Comparison of ENCODE assay signal across 8 mouse cellular contexts in genomic region chr3:88145411-88145782, GRCm38 (mm10). TPM values are rescaled to one million over a fixed set of nuclear protein-coding genes. Genes with fewer than 3 reads are reported as not detected.
DNase-seq lines count a peak whose midpoint lies in the region; ATAC-seq and TF ChIP-seq lines count a peak whose summit lies in the region.

No protein-coding gene starts in this region.

- TF ChIP-seq POLR2A in bone marrow, adult 2 months (IDR thresholded peaks at IDR 0.05; ENCODE audit: borderline replicate concordance, control insufficient read depth, low read depth, low read length): no peak

- TF ChIP-seq CTCF in bone marrow, adult 2 months (IDR thresholded peaks at IDR 0.05; ENCODE audit: control insufficient read depth, insufficient read depth, low read length): no peak
- TF ChIP-seq CTCF in forebrain, postnatal 0 days (IDR thresholded peaks at IDR 0.05; ENCODE audit: low read depth): no peak

- no peaks in the 10 kb centered on the region for H3K9me3 ChIP-seq in lung, embryonic 16.5 days (ENCODE audit: control insufficient read depth, low read length)
- H3K9me3 ChIP-seq in forebrain, postnatal 0 days (ENCODE audit: low read length): no peaks in the 10 kb centered on the region
- H3K9me3 ChIP-seq in neural tube, embryonic 14.5 days (ENCODE audit: control insufficient read depth, low read length): no peaks in the 10 kb centered on the region

- H3K27me3 ChIP-seq in lung, embryonic 16.5 days (ENCODE audit: control insufficient read depth, insufficient read depth, low read depth, low read length): no peaks in the 10 kb centered on the region
- no peaks in the 10 kb centered on the region for H3K27me3 ChIP-seq in forebrain, postnatal 0 days (ENCODE audit: insufficient read depth, low read length)
- H3K27me3 ChIP-seq in neural tube, embryonic 14.5 days (ENCODE audit: control insufficient read depth, insufficient read depth, low read length): peaks cover 3% of the 10 kb centered on the region

- ATAC-seq in lung, embryonic 16.5 days (ENCODE audit: low read depth): no peak
- no peak for ATAC-seq in forebrain, postnatal 0 days
- ATAC-seq in neural tube, embryonic 14.5 days (ENCODE audit: low read depth): no peak

- H3K36me3 ChIP-seq in lung, embryonic 16.5 days (ENCODE audit: control insufficient read depth, insufficient read depth, low read length): no peaks in the 10 kb centered on the region
- H3K36me3 ChIP-seq in forebrain, postnatal 0 days (ENCODE audit: insufficient read depth): peaks cover 4% of the 10 kb centered on the region; the same call in 1 of the 2 replicates
- no peaks in the 10 kb centered on the region for H3K36me3 ChIP-seq in neural tube, embryonic 14.5 days (ENCODE audit: control insufficient read depth, insufficient read depth, low read length)

- DNase-seq in lung, postnatal 36 days: no peak
- no peak for DNase-seq in forebrain, postnatal 0 days
- peak; percentile 52 for DNase-seq in induced T-regulatory cell, adult 2 months (ENCODE audit: low read depth)
- DNase-seq in embryo, embryonic 10 days (ENCODE audit: low spot score): no peak
- DNase-seq in urinary bladder, postnatal 4 days (ENCODE audit: low spot score in 2 of 2): no peak

- H3K27ac ChIP-seq in lung, embryonic 16.5 days (ENCODE audit: low read length): no peak overlapping the region
- peak overlapping the region; percentile 76 for H3K27ac ChIP-seq in bone marrow, adult 2 months (ENCODE audit: control insufficient read depth, insufficient read depth, low read depth, low read length, poor library complexity)
- peak overlapping the region; percentile 15; the same call in 1 of the 2 replicates for H3K27ac ChIP-seq in forebrain, postnatal 0 days (ENCODE audit: low read depth, low read length)
- H3K27ac ChIP-seq in neural tube, embryonic 14.5 days (ENCODE audit: low read depth, low read length): no peak overlapping the region

- H3K4me3 ChIP-seq in lung, embryonic 16.5 days (ENCODE audit: low read length): no peak overlapping the region
- peak overlapping the region; percentile 30 for H3K4me3 ChIP-seq in bone marrow, adult 2 months (replicated peaks; ENCODE audit: control insufficient read depth, low read depth, low read length)
- no peak overlapping the region for H3K4me3 ChIP-seq in forebrain, postnatal 0 days (ENCODE audit: low read depth, low read length)
- no peak overlapping the region for H3K4me3 ChIP-seq in neural tube, embryonic 14.5 days (ENCODE audit: low read depth, low read length)

- peak overlapping the region; percentile 71; the same call in 1 of the 2 replicates for H3K4me2 ChIP-seq in lung, embryonic 16.5 days (ENCODE audit: low read depth, low read length)
- H3K4me2 ChIP-seq in forebrain, postnatal 0 days (ENCODE audit: low read depth): peak overlapping the region; percentile 93; the same call in 1 of the 2 replicates
- peak overlapping the region; percentile 70 for H3K4me2 ChIP-seq in neural tube, embryonic 14.5 days (ENCODE audit: low read depth, low read length)

- peak overlapping the region; percentile 42 for H3K9ac ChIP-seq in lung, embryonic 16.5 days (ENCODE audit: low read length)
- H3K9ac ChIP-seq in forebrain, postnatal 0 days: 0 out of 2 replicates have a peak overlapping the region, but pooled peaks have one; percentile 22
- H3K9ac ChIP-seq in neural tube, embryonic 14.5 days (replicated peaks; ENCODE audit: low read depth, low read length): 0 out of 2 replicates have a peak overlapping the region, but pooled peaks have one; percentile 32

- WGBS in lung, embryonic 16.5 days: 37% methylated on average over 4 of the region's 4 CpGs
- WGBS in bone marrow, adult 2 months: 13% methylated on average over 4 of the region's 4 CpGs
- WGBS in forebrain, postnatal 0 days: 36% methylated on average over 4 of the region's 4 CpGs
- WGBS in neural tube, embryonic 14.5 days: 13% methylated on average over 4 of the region's 4 CpGs

- peaks cover 68% of the 10 kb centered on the region for H3K4me1 ChIP-seq in lung, embryonic 16.5 days (replicated peaks; ENCODE audit: control insufficient read depth, insufficient read depth, low read length)
- H3K4me1 ChIP-seq in bone marrow, adult 2 months (ENCODE audit: control insufficient read depth, insufficient read depth, low read length): peaks cover 20% of the 10 kb centered on the region
- H3K4me1 ChIP-seq in forebrain, postnatal 0 days (ENCODE audit: insufficient read depth): peaks cover 44% of the 10 kb centered on the region
- H3K4me1 ChIP-seq in neural tube, embryonic 14.5 days (ENCODE audit: control insufficient read depth, insufficient read depth, low read length): peaks cover 53% of the 10 kb centered on the region

RNA-seq across cellular contexts. Expression of gene Mef2d, which starts 3.2 kb away (rescaled TPM):
- polyA plus RNA-seq in lung, embryonic 16.5 days (2015; fragmentation: Nextera tagmentation; extraction: Ambion mirVana): 19.9 and 22.9 TPM in 2 replicates
- 39.7 and 64.7 TPM in 2 replicates for polyA plus RNA-seq in bone marrow, adult 2 months (2011; ENCODE audit: insufficient read depth, insufficient read length, low replicate concordance, missing spikeins)
- total RNA-seq in forebrain, postnatal 0 days (2014; rRNA removed): 45.0 and 53.0 TPM in 2 replicates
- 30.9 and 34.0 TPM in 2 replicates for polyA plus RNA-seq in forebrain, postnatal 0 days (2015; fragmentation: Nextera tagmentation; extraction: Ambion mirVana)
- polyA plus RNA-seq in neural tube, embryonic 14.5 days (2014; fragmentation: Nextera tagmentation; extraction: Ambion mirVana): 19.6 and 20.4 TPM in 2 replicates

Comparison
In these comparisons a context has a peak if more than half of its experiments do, and no peak if none do; other contexts are left out.
1. H3K27ac ChIP-seq: peak in bone marrow, adult 2 months (single experiment) and forebrain, postnatal 0 days (single experiment); none in lung, embryonic 16.5 days (single experiment) and neural tube, embryonic 14.5 days (single experiment).
2. Peak in every context shown above with its lines, with median percentiles within 50 percentile points of each other: H3K4me2 ChIP-seq and H3K9ac ChIP-seq.